In genomic region chr16:78490779-78491178, GRCm38 (mm10) we compare ENCODE assay signal across 9 mouse cellular contexts.
DNase-seq lines count a peak whose midpoint lies in the region; ATAC-seq and TF ChIP-seq lines count a peak whose summit lies in the region.
"Had no signal": no experiment of that assay in that cellular context is flagged by ENCODE, and none has a peak within 500 bp of the region (broad histone marks: within the 10 kb centered on the region; RNA-seq: fewer than 3 reads in every experiment).

No protein-coding gene starts in this region.

- 62% methylated on average over 5 of the region's 5 CpGs for WGBS in lung, embryonic 15.5 days
- WGBS in intestine, embryonic 15.5 days = 66% methylated on average over 5 of the region's 5 CpGs
- WGBS in stomach, embryonic 14.5 days = 72% methylated on average over 5 of the region's 5 CpGs

- intact Hi-C loops in gastrocnemius, adult 2 months (cut with DNase I) = no loop called here
- intact Hi-C loops in left cerebral cortex, postnatal 14 days (cut with DNase I) = no loop called here

- H3K4me1 ChIP-seq in lung, embryonic 15.5 days = no peaks in the 10 kb centered on the region
- no peaks in the 10 kb centered on the region for H3K4me1 ChIP-seq in intestine, embryonic 15.5 days (replicated peaks)
- H3K4me1 ChIP-seq in stomach, embryonic 14.5 days (ENCODE audit: control insufficient read depth, insufficient read depth, low read length) = no peaks in the 10 kb centered on the region
- H3K4me1 ChIP-seq: limb, embryonic 15.5 days had no signal

- no peaks in the 10 kb centered on the region for H3K36me3 ChIP-seq in lung, embryonic 15.5 days
- H3K36me3 ChIP-seq in intestine, embryonic 15.5 days = no peaks in the 10 kb centered on the region
- no peaks in the 10 kb centered on the region for H3K36me3 ChIP-seq in stomach, embryonic 14.5 days (ENCODE audit: control insufficient read depth, insufficient read depth, low read length)
- H3K36me3 ChIP-seq: limb, embryonic 15.5 days had no signal

- no peaks in the 10 kb centered on the region for H3K9me3 ChIP-seq in lung, embryonic 15.5 days
- no peaks in the 10 kb centered on the region for H3K9me3 ChIP-seq in intestine, embryonic 15.5 days
- H3K9me3 ChIP-seq in stomach, embryonic 14.5 days (ENCODE audit: control insufficient read depth, low read depth, low read length) = no peaks in the 10 kb centered on the region
- H3K9me3 ChIP-seq: limb, embryonic 15.5 days had no signal

- H3K4me2 ChIP-seq in lung, embryonic 15.5 days = peak overlapping the region; percentile 48; the same call in 1 of the 2 replicates
- H3K4me2 ChIP-seq in intestine, embryonic 15.5 days (replicated peaks) = peak overlapping the region; percentile 49; the same call in 1 of the 2 replicates
- H3K4me2 ChIP-seq in stomach, embryonic 14.5 days (replicated peaks; ENCODE audit: low read depth, low read length) = peak overlapping the region; percentile 31; the same call in 1 of the 2 replicates

- DNase-seq in gastrocnemius, adult 2 months = no peak
- DNase-seq in gastrocnemius, postnatal 10 days = no peak
- no peak for DNase-seq in lung, adult 18-20 months
- no peak for DNase-seq in embryo, embryonic 9.5 days (ENCODE audit: extremely low spot score)
- DNase-seq in left cerebral cortex, postnatal 14 days (ENCODE audit: low spot score in 2 of 2) = no peak

- peak overlapping the region; percentile 62 for H3K4me3 ChIP-seq in gastrocnemius, adult 2 months
- no peak overlapping the region for H3K4me3 ChIP-seq in lung, embryonic 15.5 days
- H3K4me3 ChIP-seq in intestine, embryonic 15.5 days (replicated peaks) = peak overlapping the region; percentile 24; the same call in 1 of the 2 replicates
- no peak overlapping the region for H3K4me3 ChIP-seq in stomach, embryonic 14.5 days (ENCODE audit: low read depth, low read length)

- H3K27ac ChIP-seq in gastrocnemius, adult 2 months = peak overlapping the region; percentile 65
- peak overlapping the region; percentile 48; the same call in 1 of the 2 replicates for H3K27ac ChIP-seq in lung, embryonic 15.5 days
- no peak overlapping the region for H3K27ac ChIP-seq in intestine, embryonic 15.5 days
- no peak overlapping the region for H3K27ac ChIP-seq in stomach, embryonic 14.5 days (ENCODE audit: low read length)
- H3K27ac ChIP-seq: limb, embryonic 15.5 days had no signal

- ATAC-seq in lung, embryonic 15.5 days (ENCODE audit: borderline replicate concordance, extremely low read depth, low FRiP score, low TSS enrichment) = no peak
- ATAC-seq in intestine, embryonic 15.5 days = no peak
- no peak for ATAC-seq in stomach, embryonic 14.5 days (ENCODE audit: insufficient number of reproducible peaks, insufficient read depth, low FRiP score, low read depth)

- H3K27me3 ChIP-seq in lung, embryonic 15.5 days = no peaks in the 10 kb centered on the region
- H3K27me3 ChIP-seq in intestine, embryonic 15.5 days (replicated peaks) = no peaks in the 10 kb centered on the region
- no peaks in the 10 kb centered on the region for H3K27me3 ChIP-seq in stomach, embryonic 14.5 days (ENCODE audit: control insufficient read depth, insufficient read depth, low read length)
- H3K27me3 ChIP-seq: limb, embryonic 15.5 days had no signal

- H3K9ac ChIP-seq in lung, embryonic 15.5 days = no peak overlapping the region
- no peak overlapping the region for H3K9ac ChIP-seq in intestine, embryonic 15.5 days
- H3K9ac ChIP-seq in stomach, embryonic 14.5 days (replicated peaks; ENCODE audit: low read depth, low read length) = no peak overlapping the region
- H3K9ac ChIP-seq: limb, embryonic 15.5 days had no signal

- TF ChIP-seq CTCF in gastrocnemius, adult 2 months (IDR thresholded peaks at IDR 0.05) = no peak

Comparison
In these comparisons a context has a peak if more than half of its experiments do, and no peak if none do; other contexts are left out.
1. H3K27ac ChIP-seq: peak in gastrocnemius, adult 2 months (single experiment) and lung, embryonic 15.5 days (single experiment); none in intestine, embryonic 15.5 days (single experiment) and stomach, embryonic 14.5 days (single experiment).
2. H3K4me3 ChIP-seq: peak in gastrocnemius, adult 2 months (single experiment) and intestine, embryonic 15.5 days (single experiment); none in lung, embryonic 15.5 days (single experiment) and stomach, embryonic 14.5 days (single experiment).
3. Peak in every context shown above with its lines, with median percentiles within 50 percentile points of each other: H3K4me2 ChIP-seq.